Mouse (Mus musculus): ENCODE measurements around the gene Usp19. TPM values are rescaled to one million over a fixed set of nuclear protein-coding genes. Genes with fewer than 3 reads are reported as not detected.

The Usp19 gene
- total RNA-seq (2014; rRNA removed; ENCODE audit: low replicate concordance), result 108 and 136 TPM in 2 replicates
- polyA plus RNA-seq (2015; fragmentation: Nextera tagmentation; extraction: Ambion mirVana), result 34.8 and 38.2 TPM in 2 replicates

DNA sequence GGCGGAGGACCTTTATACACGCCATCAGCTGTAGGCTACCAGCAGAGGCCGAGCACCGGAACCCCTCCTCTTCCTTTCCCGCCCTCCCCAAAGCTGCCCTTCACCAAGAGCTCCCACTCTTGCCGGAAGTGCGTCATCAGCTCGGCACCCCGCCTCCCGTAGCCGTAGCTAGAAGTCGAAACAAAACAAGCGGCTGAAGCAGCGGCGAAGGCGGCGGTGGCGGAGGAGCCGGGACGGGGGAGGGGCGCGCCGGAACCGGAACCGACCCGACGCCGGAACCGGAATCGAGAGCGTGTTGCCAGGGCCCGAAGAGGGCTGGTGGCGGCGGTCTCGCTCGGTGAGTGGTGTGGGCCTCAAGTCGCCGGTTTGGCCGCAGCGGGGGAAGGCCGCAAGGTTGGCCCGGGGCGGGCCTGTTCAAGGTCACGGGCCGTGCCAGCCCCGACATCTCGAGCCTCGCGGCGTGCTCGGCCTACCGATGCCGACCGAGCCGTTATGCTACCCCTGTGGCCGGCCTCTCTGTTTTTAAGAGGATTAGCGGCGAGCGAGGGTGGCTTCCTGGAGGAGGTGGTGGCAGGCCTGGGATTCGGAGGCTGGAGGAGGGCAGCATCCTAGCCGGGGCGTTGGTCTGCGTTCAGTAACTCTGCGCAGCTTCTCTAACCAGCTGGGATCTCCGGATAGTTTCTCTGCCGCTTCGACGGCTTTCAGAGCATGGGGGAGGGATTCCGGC, at the start of gene Usp19:
Usp19 (plus strand) TSS at position 44 of the 727 bp plus-strand sequence.
- peak; percentile 93 for ATAC-seq (ENCODE audit: insufficient read depth, low read depth)
- H3K27me3 ChIP-seq (ENCODE audit: control insufficient read depth, insufficient read depth, low read length), result no peaks in the 10 kb centered on the region
- WGBS, result under 1% methylated on average over 68 of the region's 69 CpGs
- H3K36me3 ChIP-seq (replicated peaks; ENCODE audit: control insufficient read depth, insufficient read depth, low read length), result peaks cover 81% of the 10 kb centered on the region
- peak within 1 kb of the TSS; percentile 95 for H3K27ac ChIP-seq (ENCODE audit: low read depth)
- H3K9me3 ChIP-seq (replicated peaks; ENCODE audit: control insufficient read depth, low read length), result no peaks in the 10 kb centered on the region
- H3K9ac ChIP-seq (replicated peaks; ENCODE audit: low read depth, low read length), result peak within 1 kb of the TSS; percentile 78
- TF ChIP-seq EP300 (IDR thresholded peaks at IDR 0.05; ENCODE audit: low read depth), result peak; percentile 83
- no peak for TF ChIP-seq CTCF (IDR thresholded peaks at IDR 0.05; ENCODE audit: low read depth)
- H3K4me3 ChIP-seq (ENCODE audit: low read depth, low read length), result peak within 1 kb of the TSS; percentile 66
- H3K4me2 ChIP-seq (ENCODE audit: low read depth, low read length), result peak within 1 kb of the TSS; percentile 78
- peaks cover 12% of the 10 kb centered on the region for H3K4me1 ChIP-seq (ENCODE audit: control insufficient read depth, insufficient read depth)
- DNase-seq (ENCODE audit: low spot score), result peak; percentile 98

DNA sequence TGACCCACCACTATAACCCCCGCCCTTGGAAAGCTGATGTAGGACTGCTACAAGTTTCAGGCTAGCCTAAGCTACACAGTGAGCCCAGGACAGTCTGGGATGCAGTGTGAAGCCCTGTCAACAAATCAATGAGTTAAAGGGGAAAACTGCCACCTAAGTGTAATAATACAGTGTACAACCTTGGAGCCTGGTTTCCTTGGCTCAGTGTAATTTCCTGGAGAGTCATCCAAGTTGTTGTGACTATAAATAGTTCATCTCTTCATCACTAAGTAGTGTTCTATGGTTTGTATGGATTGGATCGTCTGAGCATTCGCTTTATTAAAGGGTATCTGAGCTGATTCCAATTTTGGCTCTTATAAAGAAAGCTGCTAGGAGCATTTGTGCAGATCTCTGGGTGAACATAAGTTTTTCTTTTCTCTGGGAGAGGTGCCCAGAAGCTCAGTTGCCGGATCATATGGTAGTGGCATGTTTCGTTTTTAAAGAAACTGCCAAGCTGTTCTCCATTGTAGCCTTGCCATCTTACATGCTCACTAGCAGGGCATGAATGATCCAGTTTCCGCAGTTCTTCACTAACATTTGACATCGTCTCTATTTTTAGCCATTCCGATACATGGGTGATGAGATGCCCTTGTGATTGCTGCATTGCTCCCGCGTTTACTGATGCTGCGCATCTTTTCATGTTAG, 49.0 kb upstream of the Usp19 start:
- H3K36me3 ChIP-seq (replicated peaks; ENCODE audit: control insufficient read depth, insufficient read depth, low read length), result no peaks in the 10 kb centered on the region
- no peak for TF ChIP-seq CTCF (IDR thresholded peaks at IDR 0.05; ENCODE audit: low read depth)
- TF ChIP-seq EP300 (IDR thresholded peaks at IDR 0.05; ENCODE audit: low read depth), result no peak
- H3K9ac ChIP-seq (replicated peaks; ENCODE audit: low read depth, low read length), result no peak overlapping the region
- H3K27me3 ChIP-seq (ENCODE audit: control insufficient read depth, insufficient read depth, low read length), result no peaks in the 10 kb centered on the region
- ATAC-seq (ENCODE audit: insufficient read depth, low read depth) (peak; percentile 60), DNase-seq (ENCODE audit: low spot score) (peak; percentile 75)
- H3K27ac ChIP-seq (ENCODE audit: low read depth), result peak overlapping the region; percentile 37
- 0 out of 2 replicates have a peak overlapping the region, but pooled peaks have one; percentile 0 for H3K4me3 ChIP-seq (ENCODE audit: low read depth, low read length)
- H3K4me1 ChIP-seq (ENCODE audit: control insufficient read depth, insufficient read depth), result peaks cover 24% of the 10 kb centered on the region; the same call in 1 of the 2 replicates
- WGBS, result 34% methylated on average over 11 of the region's 11 CpGs
- no peaks in the 10 kb centered on the region for H3K9me3 ChIP-seq (replicated peaks; ENCODE audit: control insufficient read depth, low read length)
- H3K4me2 ChIP-seq (ENCODE audit: low read depth, low read length), result peak overlapping the region; percentile 37

DNA sequence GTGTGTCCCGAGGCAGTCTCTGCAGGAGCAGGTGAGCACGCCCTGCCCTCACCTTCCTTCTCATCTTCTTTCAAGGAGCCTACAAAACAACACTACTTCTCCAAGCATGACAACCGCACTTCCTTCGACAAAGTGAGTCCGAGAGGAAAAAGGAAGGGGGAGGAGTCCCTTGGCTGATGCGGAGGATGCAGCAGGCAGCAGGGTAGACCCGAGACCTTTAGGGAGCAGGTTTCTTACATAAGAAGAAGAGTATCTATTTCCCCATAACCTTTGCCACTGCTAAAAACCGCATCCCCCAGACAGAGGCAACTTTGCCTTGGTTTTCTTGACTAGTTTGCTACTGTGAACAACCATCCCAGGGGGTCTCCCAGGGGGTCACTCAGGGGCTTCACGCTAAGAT, 45.3 kb upstream of the Usp19 start:
- Histone ChIP-seq H3K4me2 (ENCODE audit: low read depth, low read length) (no peak overlapping the region), H3K9me3 (replicated peaks; ENCODE audit: control insufficient read depth, low read length) (no peaks in the 10 kb centered on the region), H3K27ac (ENCODE audit: low read depth) (no peak overlapping the region), H3K4me3 (ENCODE audit: low read depth, low read length) (no peak overlapping the region), H3K27me3 (ENCODE audit: control insufficient read depth, insufficient read depth, low read length) (no peaks in the 10 kb centered on the region), H3K36me3 (replicated peaks; ENCODE audit: control insufficient read depth, insufficient read depth, low read length) (peaks cover 12% of the 10 kb centered on the region), H3K9ac (replicated peaks; ENCODE audit: low read depth, low read length) (no peak overlapping the region), H3K4me1 (ENCODE audit: control insufficient read depth, insufficient read depth) (peaks cover 30% of the 10 kb centered on the region)
- TF ChIP-seq CTCF (IDR thresholded peaks at IDR 0.05; ENCODE audit: low read depth) (no peak), EP300 (IDR thresholded peaks at IDR 0.05; ENCODE audit: low read depth) (no peak)
- no peak for DNase-seq (ENCODE audit: low spot score)
- WGBS, result 61% methylated on average over 9 of the region's 9 CpGs
- no peak for ATAC-seq (ENCODE audit: insufficient read depth, low read depth)

DNA sequence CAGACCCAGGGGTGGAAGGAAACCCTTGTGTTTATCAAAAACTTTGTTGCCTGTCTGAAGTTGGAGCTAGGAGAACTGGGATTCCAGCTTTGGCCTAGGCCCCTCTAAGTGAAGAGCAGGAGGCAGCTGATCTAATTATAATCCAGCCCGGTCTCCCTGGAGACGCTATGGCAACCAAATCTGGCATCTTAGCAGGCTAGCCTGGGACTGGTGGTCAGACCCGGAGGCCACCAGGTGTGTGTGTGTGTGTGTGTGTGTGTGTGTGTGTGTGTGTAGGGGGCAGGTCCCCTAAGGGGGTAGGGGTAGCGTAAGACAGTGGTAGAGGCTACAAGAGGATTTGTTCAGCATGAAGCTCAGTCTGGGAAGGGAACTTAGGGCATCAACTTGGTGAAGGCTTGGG, 40.5 kb upstream of the Usp19 start:
- Histone ChIP-seq H3K4me2 (ENCODE audit: low read depth, low read length) (peak overlapping the region; percentile 42), H3K27me3 (ENCODE audit: control insufficient read depth, insufficient read depth, low read length) (no peaks in the 10 kb centered on the region), H3K4me1 (ENCODE audit: control insufficient read depth, insufficient read depth) (peaks cover 29% of the 10 kb centered on the region), H3K27ac (ENCODE audit: low read depth) (peak overlapping the region; percentile 93), H3K9me3 (replicated peaks; ENCODE audit: control insufficient read depth, low read length) (no peaks in the 10 kb centered on the region), H3K36me3 (replicated peaks; ENCODE audit: control insufficient read depth, insufficient read depth, low read length) (peaks cover 12% of the 10 kb centered on the region), H3K4me3 (ENCODE audit: low read depth, low read length) (no peak overlapping the region), H3K9ac (replicated peaks; ENCODE audit: low read depth, low read length) (peak overlapping the region; percentile 37)
- ATAC-seq (ENCODE audit: insufficient read depth, low read depth), result peak; percentile 39
- TF ChIP-seq EP300 (IDR thresholded peaks at IDR 0.05; ENCODE audit: low read depth) (no peak), CTCF (IDR thresholded peaks at IDR 0.05; ENCODE audit: low read depth) (no peak)
- 35% methylated on average over 4 of the region's 4 CpGs for WGBS
- peak; percentile 71 for DNase-seq (ENCODE audit: low spot score)

DNA sequence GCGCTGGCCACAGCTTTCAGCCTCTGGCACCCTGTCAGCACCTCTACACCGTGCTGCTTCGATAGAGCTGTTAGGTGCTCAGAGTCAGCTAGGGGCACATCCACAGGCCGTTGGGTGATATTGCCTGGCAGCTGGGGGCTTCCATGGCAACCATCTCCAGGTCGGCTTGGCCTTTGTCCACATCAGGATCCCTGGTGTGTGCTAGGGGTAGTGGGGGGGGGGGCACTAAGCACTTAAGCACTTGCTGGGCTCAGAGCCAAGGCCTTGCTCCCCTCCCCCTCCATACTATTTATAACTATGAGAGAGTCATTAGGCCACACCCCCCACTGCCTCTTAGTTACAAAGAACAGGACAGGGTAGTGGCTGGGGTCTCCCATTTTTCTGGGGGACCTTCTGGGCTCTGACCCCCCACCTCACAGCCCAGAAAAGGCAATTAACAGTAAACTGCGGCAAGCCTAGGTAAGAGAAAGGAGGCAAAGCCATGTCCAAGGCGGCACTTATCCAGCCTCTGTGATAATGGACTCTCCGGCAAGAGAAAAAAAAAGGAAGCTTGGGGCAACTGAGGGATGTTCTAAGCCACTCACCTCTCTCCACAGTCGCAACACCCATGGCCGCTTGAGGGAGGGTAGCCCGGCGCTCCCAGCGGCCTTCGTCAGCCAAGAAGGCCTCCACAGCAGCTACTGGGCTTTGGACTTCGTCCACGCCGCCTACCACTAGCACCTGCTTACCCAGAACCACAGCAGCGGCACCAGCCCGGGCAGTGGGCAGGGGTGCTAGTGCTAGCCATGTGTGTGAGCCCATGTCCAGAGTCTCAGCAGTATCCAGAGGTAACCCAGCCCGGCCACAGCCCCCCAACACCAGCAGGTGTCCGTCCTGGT, 39.9 kb upstream of the Usp19 start:
- Histone ChIP-seq H3K27ac (ENCODE audit: low read depth) (peak overlapping the region; percentile 93), H3K9ac (replicated peaks; ENCODE audit: low read depth, low read length) (peak overlapping the region; percentile 24), H3K4me3 (ENCODE audit: low read depth, low read length) (peak overlapping the region; percentile 65), H3K4me2 (ENCODE audit: low read depth, low read length) (peak overlapping the region; percentile 98), H3K9me3 (replicated peaks; ENCODE audit: control insufficient read depth, low read length) (no peaks in the 10 kb centered on the region), H3K36me3 (replicated peaks; ENCODE audit: control insufficient read depth, insufficient read depth, low read length) (peaks cover 12% of the 10 kb centered on the region), H3K27me3 (ENCODE audit: control insufficient read depth, insufficient read depth, low read length) (no peaks in the 10 kb centered on the region), H3K4me1 (ENCODE audit: control insufficient read depth, insufficient read depth) (peaks cover 26% of the 10 kb centered on the region)
- ATAC-seq (ENCODE audit: insufficient read depth, low read depth) (peak; percentile 83), DNase-seq (ENCODE audit: low spot score) (peak; percentile 89)
- WGBS, result 33% methylated on average over 21 of the region's 21 CpGs
- TF ChIP-seq CTCF (IDR thresholded peaks at IDR 0.05; ENCODE audit: low read depth) (0 out of 2 replicates have a peak, but pooled peaks have one; percentile 11), EP300 (IDR thresholded peaks at IDR 0.05; ENCODE audit: low read depth) (peak; percentile 81)

Data from heart, postnatal 0 days (tissue).